Mouse (Mus musculus): ENCODE measurements around the gene Gm13305. TPM values are rescaled to one million over a fixed set of nuclear protein-coding genes. Genes with fewer than 3 reads are reported as not detected.
"Not testable (repeated sequence)": the region's sequence is repeated elsewhere in the genome, so short reads cannot be mapped to it uniquely, and the experiment has no call there.

The Gm13305 gene
- polyA plus RNA-seq (2014; fragmentation: Nextera tagmentation; extraction: Ambion mirVana) = not detected in 2 replicates

DNA sequence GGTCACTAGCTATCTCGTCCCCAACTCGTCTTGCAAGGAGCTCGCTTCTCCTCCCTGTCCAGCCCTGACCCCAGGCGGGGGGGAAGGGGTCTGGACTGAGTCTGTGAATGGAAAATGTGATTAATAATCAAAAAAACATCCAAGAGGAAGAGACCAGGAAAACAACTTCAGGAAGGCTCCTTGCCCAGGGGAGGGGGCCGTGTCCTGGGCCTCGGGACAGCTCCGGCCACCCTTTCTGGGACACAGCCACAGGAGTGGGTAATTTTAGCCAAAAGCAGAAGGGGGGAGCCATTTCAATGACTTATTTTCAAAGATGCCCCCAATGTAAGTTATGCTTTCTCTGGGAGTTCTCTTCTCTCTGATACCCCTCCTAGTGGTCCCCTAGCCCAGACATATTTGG, at the start of gene Gm13305:
Gene Gm13305 (minus strand): TSS at position 101 of the 400 bp plus-strand sequence.
- no CpG with 5 or more reads among the region's 7 CpGs for whole genome bisulfite sequencing
- H3K36me3 ChIP-seq (replicated peaks; ENCODE audit: control insufficient read depth, insufficient read depth, low read depth, low read length); H3K9me3 ChIP-seq (replicated peaks; ENCODE audit: control insufficient read depth, low read length); H3K27ac ChIP-seq (replicated peaks; ENCODE audit: low read depth, low read length); H3K9ac ChIP-seq (replicated peaks; ENCODE audit: low read length); H3K4me1 ChIP-seq (ENCODE audit: control insufficient read depth, insufficient read depth, low read length); ATAC-seq (replicated peaks; ENCODE audit: insufficient number of reproducible peaks, low FRiP score, low TSS enrichment, low read depth); DNase-seq (ENCODE audit: low spot score); H3K4me2 ChIP-seq (ENCODE audit: low read depth, low read length); H3K27me3 ChIP-seq (ENCODE audit: control insufficient read depth, insufficient read depth, low read length); H3K4me3 ChIP-seq (ENCODE audit: low read depth, low read length): not testable (repeated sequence)

DNA sequence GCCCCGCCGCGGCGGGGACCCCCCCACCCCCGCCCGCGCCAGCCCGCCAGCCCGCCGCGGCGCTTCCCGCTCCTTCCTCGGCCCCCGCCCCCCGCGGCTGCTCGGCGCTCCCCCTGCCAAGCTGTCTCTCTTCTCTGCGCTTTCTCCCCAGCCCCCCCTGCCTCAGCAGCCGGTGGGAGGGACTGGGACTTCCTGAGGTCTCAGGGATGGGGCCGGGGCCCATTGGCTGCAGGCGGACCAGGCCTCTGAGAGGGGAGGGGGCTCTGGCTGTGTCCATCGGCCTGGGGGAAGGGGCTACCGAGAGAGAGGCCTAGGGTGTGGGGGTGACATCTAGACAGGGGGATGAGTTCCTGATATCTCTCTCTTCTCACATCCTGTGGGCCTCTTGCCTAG, 16.6 kb upstream of the Gm13305 start:
- H3K36me3 ChIP-seq (replicated peaks; ENCODE audit: control insufficient read depth, insufficient read depth, low read depth, low read length); DNase-seq (ENCODE audit: low spot score); ATAC-seq (replicated peaks; ENCODE audit: insufficient number of reproducible peaks, low FRiP score, low TSS enrichment, low read depth): not testable (repeated sequence)

DNA sequence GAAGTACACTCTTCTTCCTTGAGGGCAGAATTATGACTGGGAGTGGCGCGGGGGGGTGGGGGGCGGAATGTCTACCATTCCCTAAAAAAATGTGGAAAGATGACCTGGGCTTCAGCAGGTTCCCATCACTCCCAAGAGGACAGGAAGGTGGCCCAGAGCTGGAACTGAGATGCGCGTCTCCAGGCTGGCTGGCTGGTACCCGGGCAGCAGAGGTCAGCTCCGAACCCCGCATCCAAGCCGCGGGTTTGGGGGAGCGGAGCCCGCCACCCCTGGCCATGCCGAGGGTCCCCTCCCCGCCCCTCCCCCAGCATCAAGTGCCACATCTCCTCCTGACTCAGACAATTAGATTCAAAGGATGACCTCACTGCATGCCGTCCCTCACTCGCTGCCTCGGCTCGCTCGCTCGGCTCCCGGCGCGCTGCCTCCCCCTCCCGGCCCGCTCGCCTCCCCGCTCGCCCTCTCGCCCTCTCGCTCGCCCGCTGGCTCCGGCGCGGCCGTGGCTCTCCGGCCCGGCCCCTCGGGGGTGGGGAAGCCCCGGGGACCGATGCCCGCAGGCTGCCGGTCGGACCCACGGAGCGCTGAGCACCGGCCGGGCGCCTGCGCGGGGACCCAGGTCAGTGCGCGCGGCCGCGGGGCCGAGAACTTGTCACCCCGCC, 16.0 kb upstream of the Gm13305 start:
- not testable (repeated sequence) for H3K27ac ChIP-seq (replicated peaks; ENCODE audit: low read depth, low read length); H3K9me3 ChIP-seq (replicated peaks; ENCODE audit: control insufficient read depth, low read length); H3K27me3 ChIP-seq (ENCODE audit: control insufficient read depth, insufficient read depth, low read length); H3K36me3 ChIP-seq (replicated peaks; ENCODE audit: control insufficient read depth, insufficient read depth, low read depth, low read length); H3K4me2 ChIP-seq (ENCODE audit: low read depth, low read length); H3K4me3 ChIP-seq (ENCODE audit: low read depth, low read length); H3K9ac ChIP-seq (replicated peaks; ENCODE audit: low read length); ATAC-seq (replicated peaks; ENCODE audit: insufficient number of reproducible peaks, low FRiP score, low TSS enrichment, low read depth); DNase-seq (ENCODE audit: low spot score); H3K4me1 ChIP-seq (ENCODE audit: control insufficient read depth, insufficient read depth, low read length)
- WGBS = no CpG with 5 or more reads among the region's 58 CpGs

More for the DNA sequence above, 16.6 kb upstream of the Gm13305 start:
- H3K27ac ChIP-seq (replicated peaks; ENCODE audit: low read depth, low read length); H3K9ac ChIP-seq (replicated peaks; ENCODE audit: low read length); H3K4me3 ChIP-seq (ENCODE audit: low read depth, low read length); H3K9me3 ChIP-seq (replicated peaks; ENCODE audit: control insufficient read depth, low read length); H3K4me1 ChIP-seq (ENCODE audit: control insufficient read depth, insufficient read depth, low read length); H3K4me2 ChIP-seq (ENCODE audit: low read depth, low read length); H3K27me3 ChIP-seq (ENCODE audit: control insufficient read depth, insufficient read depth, low read length): not testable (repeated sequence)
- no CpG with 5 or more reads among the region's 25 CpGs for WGBS

DNA sequence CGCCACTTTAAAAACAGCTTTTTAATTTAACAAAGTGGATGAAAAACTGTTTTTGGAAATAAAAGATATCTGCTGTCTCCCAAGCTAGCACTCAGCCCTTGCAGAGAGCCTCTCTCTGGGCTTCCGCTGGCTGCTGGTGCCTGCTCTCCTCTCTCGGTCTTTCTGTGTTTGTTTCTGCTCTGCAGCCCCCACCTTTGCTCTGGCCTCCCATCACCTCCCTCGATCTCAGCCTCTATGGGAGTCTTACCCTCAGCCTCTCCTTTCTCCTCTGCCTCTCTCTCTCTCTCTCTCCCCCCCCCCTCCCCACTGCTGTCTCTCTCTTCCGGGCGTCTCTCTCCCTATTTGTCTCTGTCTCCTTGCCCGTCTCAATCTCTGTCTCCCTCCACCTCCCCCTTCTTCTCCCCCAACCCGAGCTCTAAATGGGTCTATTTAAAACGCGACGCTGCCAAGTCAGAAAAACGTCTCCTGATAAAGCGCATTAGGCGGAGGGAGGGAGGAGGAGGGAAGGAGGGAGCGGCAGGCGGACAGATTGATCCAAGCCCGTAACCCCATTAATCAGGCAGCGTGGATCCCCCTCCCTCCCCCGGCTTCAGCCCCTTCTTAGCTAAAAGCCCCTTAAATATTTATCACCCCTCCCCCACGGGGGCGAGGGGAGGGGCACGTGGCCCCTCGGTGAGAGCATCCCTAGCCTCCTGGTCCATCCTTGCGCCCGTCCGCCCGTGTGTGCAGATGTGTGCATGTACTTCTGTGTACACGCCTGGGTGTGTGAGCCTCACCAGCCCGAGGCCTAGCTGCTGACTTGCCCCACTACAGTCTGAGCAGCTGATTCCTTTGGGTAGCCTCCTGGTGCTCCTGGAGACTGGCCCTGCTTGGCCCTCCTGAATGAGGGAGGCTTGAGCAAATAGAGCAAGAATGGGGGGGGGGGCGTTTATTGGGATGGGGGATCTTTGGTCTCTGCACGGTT, 15.1 kb upstream of the Gm13305 start:
- not testable (repeated sequence) for H3K9ac ChIP-seq (replicated peaks; ENCODE audit: low read length); H3K27me3 ChIP-seq (ENCODE audit: control insufficient read depth, insufficient read depth, low read length); DNase-seq (ENCODE audit: low spot score); H3K4me3 ChIP-seq (ENCODE audit: low read depth, low read length); H3K4me1 ChIP-seq (ENCODE audit: control insufficient read depth, insufficient read depth, low read length); H3K36me3 ChIP-seq (replicated peaks; ENCODE audit: control insufficient read depth, insufficient read depth, low read depth, low read length); H3K4me2 ChIP-seq (ENCODE audit: low read depth, low read length); H3K9me3 ChIP-seq (replicated peaks; ENCODE audit: control insufficient read depth, low read length); ATAC-seq (replicated peaks; ENCODE audit: insufficient number of reproducible peaks, low FRiP score, low TSS enrichment, low read depth); H3K27ac ChIP-seq (replicated peaks; ENCODE audit: low read depth, low read length)
- WGBS = no CpG with 5 or more reads among the region's 31 CpGs

DNA sequence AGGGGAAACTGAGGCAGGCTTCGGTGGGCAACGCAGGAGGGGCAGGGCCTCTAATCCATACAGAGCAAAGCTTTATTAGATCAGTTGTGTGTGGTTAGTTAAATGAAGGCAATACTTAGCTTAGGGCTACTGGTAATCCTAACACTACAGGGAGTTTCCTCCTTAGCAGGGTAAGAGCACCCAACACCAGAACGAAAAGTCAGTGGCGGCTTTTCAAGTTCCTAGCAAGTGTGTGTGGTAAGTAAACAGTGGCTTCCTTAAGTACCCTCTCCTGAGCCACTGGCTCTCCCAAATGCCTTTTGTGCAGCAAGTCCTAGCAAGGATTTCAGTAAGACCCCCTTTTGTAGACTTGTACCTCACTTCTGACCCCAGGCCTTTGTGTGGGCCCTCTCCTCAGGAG, 9.8 kb upstream of the Gm13305 start:
- H3K36me3 ChIP-seq (replicated peaks; ENCODE audit: control insufficient read depth, insufficient read depth, low read depth, low read length); H3K9ac ChIP-seq (replicated peaks; ENCODE audit: low read length); H3K4me2 ChIP-seq (ENCODE audit: low read depth, low read length); H3K9me3 ChIP-seq (replicated peaks; ENCODE audit: control insufficient read depth, low read length); ATAC-seq (replicated peaks; ENCODE audit: insufficient number of reproducible peaks, low FRiP score, low TSS enrichment, low read depth); H3K4me3 ChIP-seq (ENCODE audit: low read depth, low read length); H3K27ac ChIP-seq (replicated peaks; ENCODE audit: low read depth, low read length); H3K4me1 ChIP-seq (ENCODE audit: control insufficient read depth, insufficient read depth, low read length); H3K27me3 ChIP-seq (ENCODE audit: control insufficient read depth, insufficient read depth, low read length); DNase-seq (ENCODE audit: low spot score): not testable (repeated sequence)
- no CpG with 5 or more reads among the region's 4 CpGs for WGBS

DNA sequence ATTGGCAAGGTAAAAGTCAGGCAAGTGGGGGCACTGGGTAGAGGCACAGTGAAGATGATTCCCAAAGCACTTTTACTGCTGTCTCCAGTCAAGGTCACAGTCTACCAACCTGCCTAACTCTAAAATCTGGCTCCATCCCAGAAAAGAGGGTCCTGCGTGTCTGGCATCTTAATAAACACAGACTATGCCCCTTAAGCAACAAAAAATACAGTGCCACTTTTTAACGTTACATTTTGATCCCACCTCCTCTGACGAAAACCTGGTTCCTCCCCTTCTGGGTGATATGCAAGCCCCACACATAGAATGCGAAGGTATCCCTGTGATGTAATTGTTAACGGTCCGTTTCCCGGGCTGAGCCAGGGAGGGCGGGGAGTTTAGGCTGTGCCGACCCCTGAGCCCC, 15.3 kb downstream of the Gm13305 start, which contains the start of gene Gm13306:
Gene Gm13306 (plus strand): TSS at position 301 of the 400 bp plus-strand sequence.
- H3K4me1 ChIP-seq (ENCODE audit: control insufficient read depth, insufficient read depth, low read length); ATAC-seq (replicated peaks; ENCODE audit: insufficient number of reproducible peaks, low FRiP score, low TSS enrichment, low read depth); H3K4me3 ChIP-seq (ENCODE audit: low read depth, low read length); H3K9ac ChIP-seq (replicated peaks; ENCODE audit: low read length); H3K36me3 ChIP-seq (replicated peaks; ENCODE audit: control insufficient read depth, insufficient read depth, low read depth, low read length); H3K27ac ChIP-seq (replicated peaks; ENCODE audit: low read depth, low read length); H3K4me2 ChIP-seq (ENCODE audit: low read depth, low read length); H3K27me3 ChIP-seq (ENCODE audit: control insufficient read depth, insufficient read depth, low read length); H3K9me3 ChIP-seq (replicated peaks; ENCODE audit: control insufficient read depth, low read length); DNase-seq (ENCODE audit: low spot score): not testable (repeated sequence)
- whole genome bisulfite sequencing = no CpG with 5 or more reads among the region's 9 CpGs

DNA sequence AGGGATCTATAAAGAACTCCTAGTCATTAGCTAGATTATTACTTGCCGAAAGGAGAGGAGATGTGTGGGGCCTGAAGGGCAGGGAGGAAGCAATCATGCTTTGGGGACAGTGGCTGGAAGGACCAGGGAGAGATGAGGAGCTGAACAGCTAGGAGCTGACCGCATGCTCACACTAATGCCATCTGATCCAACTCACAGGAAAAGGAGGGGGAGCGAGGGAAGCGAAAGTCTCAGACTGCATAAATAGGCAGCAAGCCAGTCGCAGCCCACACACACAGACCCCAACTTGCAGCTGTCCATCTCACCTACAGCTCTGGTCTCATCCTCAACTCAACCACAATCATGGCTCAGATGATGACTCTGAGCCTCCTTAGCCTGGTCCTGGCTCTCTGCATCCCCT, 53.9 kb downstream of the Gm13305 start, which contains the start of gene Gm13304:
Gene Gm13304 (plus strand): TSS at position 301 of the 400 bp plus-strand sequence.
- DNase-seq (ENCODE audit: low spot score); H3K9me3 ChIP-seq (replicated peaks; ENCODE audit: control insufficient read depth, low read length); H3K4me1 ChIP-seq (ENCODE audit: control insufficient read depth, insufficient read depth, low read length); H3K9ac ChIP-seq (replicated peaks; ENCODE audit: low read length); ATAC-seq (replicated peaks; ENCODE audit: insufficient number of reproducible peaks, low FRiP score, low TSS enrichment, low read depth); H3K36me3 ChIP-seq (replicated peaks; ENCODE audit: control insufficient read depth, insufficient read depth, low read depth, low read length); H3K27ac ChIP-seq (replicated peaks; ENCODE audit: low read depth, low read length); H3K4me3 ChIP-seq (ENCODE audit: low read depth, low read length); H3K4me2 ChIP-seq (ENCODE audit: low read depth, low read length); H3K27me3 ChIP-seq (ENCODE audit: control insufficient read depth, insufficient read depth, low read length): not testable (repeated sequence)
- WGBS = no CpG with 5 or more reads among the region's 5 CpGs
